Mouse (Mus musculus): ENCODE measurements around the gene Fbxw4.

The Fbxw4 gene

DNA sequence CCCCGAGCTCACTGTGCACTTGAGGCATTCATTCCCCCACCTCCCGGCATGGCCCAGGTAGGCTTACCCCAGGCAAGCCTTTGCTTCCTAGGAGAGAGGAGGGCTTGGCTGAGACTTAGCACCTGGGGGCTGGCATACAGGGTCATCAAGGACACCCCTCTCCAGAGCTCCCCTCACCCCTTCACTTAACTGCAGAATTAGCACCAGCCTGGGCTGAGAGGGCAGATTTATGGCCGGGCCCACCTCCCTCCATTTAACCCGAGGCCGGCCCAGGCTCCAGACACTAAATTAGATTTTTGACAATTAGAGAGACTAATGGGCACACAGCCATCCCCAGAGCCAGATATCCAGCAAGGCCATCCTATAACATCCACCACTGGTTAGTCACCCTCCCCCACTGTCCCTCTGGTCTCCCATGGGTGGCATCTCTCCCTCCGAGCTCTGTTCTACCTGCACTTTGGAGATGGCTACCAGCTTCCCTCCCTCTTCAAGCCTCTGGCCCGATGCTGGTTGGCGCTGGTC lies 124.8 kb downstream of the Fbxw4 start:
- no peak for DNase-seq

DNA sequence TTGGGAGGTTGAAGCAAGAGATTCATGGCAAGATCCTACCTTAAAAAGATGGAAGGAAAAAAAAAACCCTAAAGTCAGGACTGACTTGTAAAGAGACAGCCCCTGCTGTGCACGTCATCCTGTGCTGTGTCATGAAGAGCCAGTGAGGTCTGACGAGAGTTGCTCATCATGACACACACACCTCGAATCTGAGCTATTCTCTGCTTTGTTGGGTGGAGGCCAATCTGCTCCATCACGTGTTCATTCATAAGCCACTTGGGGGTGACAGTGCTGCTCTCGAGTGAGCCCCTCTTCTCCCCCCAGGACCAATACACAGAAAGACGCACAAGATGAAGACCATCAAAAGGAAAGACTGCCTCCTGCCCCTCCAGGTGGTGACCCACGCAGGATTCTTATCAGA lies 126.5 kb downstream of the Fbxw4 start:
- no peak for DNase-seq

DNA sequence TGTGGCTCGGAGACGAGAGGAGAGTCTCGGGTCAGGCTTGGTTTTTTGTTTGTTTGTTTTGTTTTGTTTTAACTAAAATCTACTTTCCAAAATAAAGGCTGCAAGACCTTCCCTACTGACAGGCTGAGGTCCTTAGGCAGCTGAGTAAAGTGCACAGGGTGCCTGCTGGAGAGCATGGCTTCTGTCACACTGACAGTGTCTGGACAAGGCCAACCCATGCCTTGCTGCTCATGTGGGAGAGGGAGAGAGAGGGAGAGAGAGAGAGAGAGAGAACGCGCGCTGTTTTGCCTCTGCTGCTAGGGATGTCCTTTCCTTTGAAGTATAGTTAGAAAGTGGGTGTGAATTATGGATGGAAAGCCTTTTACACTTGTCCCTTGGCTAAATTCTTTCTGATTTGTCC lies 128.6 kb downstream of the Fbxw4 start:
- DNase-seq = no peak

DNA sequence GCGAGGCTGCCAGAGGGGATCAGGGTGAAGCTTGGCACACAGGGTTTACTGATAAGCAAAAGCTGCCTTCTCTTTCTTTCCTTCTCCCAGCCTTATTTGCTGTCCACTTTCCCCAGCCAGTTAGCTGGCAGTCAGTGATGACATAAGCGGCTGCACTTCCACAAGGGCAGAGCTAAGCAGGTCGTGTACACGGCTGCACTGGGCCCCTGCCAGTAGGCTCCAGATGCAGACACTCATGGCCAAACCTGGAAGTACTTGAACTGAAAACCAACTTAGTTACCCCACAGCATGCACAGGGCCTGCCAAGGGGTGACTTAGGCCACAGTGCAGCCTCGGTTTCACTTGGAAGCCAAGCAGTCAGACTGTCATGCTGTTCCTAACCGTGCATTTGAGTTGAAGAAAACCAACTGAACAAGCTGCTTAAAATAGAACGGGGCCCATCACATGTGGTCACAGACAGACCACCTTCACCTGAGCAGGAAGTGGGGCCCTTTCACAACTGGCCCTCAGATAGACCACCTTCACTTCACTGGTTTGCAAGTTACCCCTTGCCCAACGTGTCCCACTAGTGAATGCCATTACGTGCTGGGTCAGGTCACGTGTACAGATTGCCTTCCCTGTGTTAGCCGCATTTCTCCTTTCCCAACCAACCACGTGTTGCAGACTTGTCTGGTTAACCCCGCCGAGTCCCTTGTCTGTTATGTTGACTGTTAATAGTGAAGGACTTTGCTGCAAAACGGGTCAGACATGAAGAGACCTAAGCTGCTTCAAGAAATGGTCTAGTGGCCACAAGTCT lies 129.7 kb downstream of the Fbxw4 start:
- no peak for DNase-seq

DNA sequence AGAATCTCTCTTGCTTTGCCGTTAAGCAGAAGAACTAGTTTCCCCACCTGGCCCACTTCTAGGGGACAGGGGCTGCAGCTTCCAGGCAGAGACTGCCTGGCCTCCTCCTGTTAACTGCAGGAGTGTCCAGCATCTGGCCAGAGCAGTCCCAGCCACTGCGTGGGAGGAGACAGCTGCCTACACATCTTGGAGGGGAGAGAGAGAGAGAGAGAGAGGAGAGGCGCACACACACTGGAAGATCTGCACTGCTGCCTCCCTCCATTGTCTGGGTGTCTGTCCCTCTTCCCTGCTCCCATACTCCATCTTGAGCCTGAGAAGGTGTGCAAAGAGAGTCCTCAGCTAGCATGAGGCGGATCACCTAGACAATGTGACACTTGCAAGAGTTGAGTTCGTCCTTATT lies 130.8 kb downstream of the Fbxw4 start:
- no peak for DNase-seq
